Mouse (Mus musculus) hindbrain, postnatal 0 days (tissue): ENCODE results near the gene Cfb. TPM values are rescaled to one million over a fixed set of nuclear protein-coding genes. Genes with fewer than 3 reads are reported as not detected.
"Not testable (repeated sequence)": the region's sequence is repeated elsewhere in the genome, so short reads cannot be mapped to it uniquely, and the experiment has no call there.

Experiments used
- ATAC-seq: fragments of 200-750 bp; cut with Nextera tagmentation; 2 replicates; pipeline ENCODE4 v1.8.0; 2017; ENCODE audit warnings: mild to moderate bottlenecking, moderate TSS enrichment, moderate library complexity
- DNase-seq: peaks from one replicate; pipeline ENCODE4 v3.0.0-alpha.2; 2015; ENCODE audit warnings: low spot score
- H3K27ac ChIP-seq: fragments of 300-500 bp; sonication (generic); 2 replicates; pipeline ENCODE4 v1.5.1; 2014; ENCODE audit warnings: mild to moderate bottlenecking
- H3K27me3 ChIP-seq: fragments of 300-500 bp; sonication (generic); 2 replicates; pipeline ENCODE4 v1.6.1; 2014; ENCODE audit warnings: low read length, mixed read lengths; ENCODE audit not compliant: insufficient read depth
- H3K36me3 ChIP-seq: fragments of 300-500 bp; sonication (generic); 2 replicates; pipeline ENCODE4 v1.6.1; 2014; ENCODE audit warnings: low read length, mixed read lengths; ENCODE audit not compliant: insufficient read depth
- H3K4me1 ChIP-seq: fragments of 300-500 bp; sonication (generic); 2 replicates; pipeline ENCODE4 v1.6.1; 2014; ENCODE audit warnings: antibody characterized with exemption, low read length, mixed read lengths; ENCODE audit not compliant: insufficient read depth
- H3K4me2 ChIP-seq: fragments of 300-500 bp; sonication (generic); 2 replicates; pipeline ENCODE4 v1.6.1; 2014; ENCODE audit warnings: low read depth, mild to moderate bottlenecking, low read length, moderate library complexity, mixed read lengths
- H3K4me3 ChIP-seq: fragments of 300-500 bp; sonication (generic); 2 replicates; pipeline ENCODE4 v1.5.1; 2014; ENCODE audit warnings: low read length
- H3K9ac ChIP-seq: fragments of 300-500 bp; sonication (generic); replicated peaks from 2 replicates; pipeline ENCODE4 v1.6.1; 2014; ENCODE audit warnings: mild to moderate bottlenecking, low read length, moderate library complexity, mixed read lengths
- H3K9me3 ChIP-seq: fragments of 300-500 bp; sonication (generic); 2 replicates; pipeline ENCODE4 v1.6.1; 2016; ENCODE audit warnings: low read length, mixed read lengths
- CTCF ChIP-seq: IDR thresholded peaks from 2 replicates; pipeline ENCODE4 v1.5.1; 2016; ENCODE audit warnings: antibody characterized with exemption, control low read depth, low read depth
- WGBS: fragments of 180-500 bp; shearing (Covaris S2); extraction: QIAGEN DNeasy Blood & Tissue Kit; methylation state at CpG from one replicate; pipeline ENCODE4 v1.1.7; 2014; 5-methylcytosine and 5-hydroxymethylcytosine counted together
- microRNA-seq, 2 experiments: library from miRNA; unstranded; fragments of <30 nt; microRNA quantifications; one replicate each; pipeline ENCODE4; 2016
- polyA plus RNA-seq: library from polyadenylated mRNA; unstranded; fragments of >200 nt; fragmentation: Nextera tagmentation; extraction: Ambion mirVana; gene quantifications from 2 replicates; pipeline ENCODE4 v1.2.1, GENCODE M21; 2015
- total RNA-seq: library from RNA; depleted of rRNA; stranded (reverse); fragments of >200 nt; gene quantifications from 2 replicates; pipeline ENCODE4 v1.2.3, GENCODE M21; 2014; rRNA removed

Cfb gene
- total and polyA plus RNA-seq, 2 experiments from 2014 or later, result 0.26 to 1.3 TPM

DNA sequence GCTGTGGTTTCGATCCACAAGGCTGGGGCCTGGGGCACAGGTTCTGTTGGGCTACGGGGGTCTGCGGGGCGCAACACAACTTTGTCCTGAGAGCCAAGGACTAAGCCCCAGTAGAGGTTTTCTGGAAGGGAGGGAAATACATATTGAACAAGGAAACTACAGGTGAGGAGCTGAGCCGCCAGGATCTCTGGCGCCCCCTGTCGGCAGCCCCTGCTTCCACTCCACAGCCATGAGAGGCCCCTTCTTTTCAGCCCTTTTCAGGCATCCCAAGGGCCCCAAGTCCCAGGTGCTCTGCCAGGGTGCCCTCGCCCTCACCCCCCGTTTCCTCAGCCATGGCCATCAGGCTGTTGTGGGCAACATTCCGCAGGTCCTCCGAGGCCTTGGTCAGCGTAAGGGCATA lies 48.6 kb downstream of the Cfb start:
- ATAC-seq, H3K36me3 ChIP-seq, H3K27ac ChIP-seq, H3K4me1 ChIP-seq, H3K27me3 ChIP-seq, H3K4me3 ChIP-seq, H3K4me2 ChIP-seq, H3K9me3 ChIP-seq, H3K9ac ChIP-seq, DNase-seq: not testable (repeated sequence)
- WGBS, result 64% methylated on average over 12 of the region's 12 CpGs
- peak; percentile 65 for TF ChIP-seq CTCF

- Histone ChIP-seq H3K9me3 (no peaks in the 10 kb centered on the region), H3K36me3 (no peaks in the 10 kb centered on the region), H3K27ac (no peak overlapping the region), H3K4me3 (no peak overlapping the region), H3K27me3 (no peaks in the 10 kb centered on the region), H3K4me1 (no peaks in the 10 kb centered on the region), H3K9ac (no peak overlapping the region), H3K4me2 (no peak overlapping the region)
- ATAC-seq (no peak), DNase-seq (no peak)
- no peak for TF ChIP-seq CTCF
- WGBS, result 74% methylated on average over 15 of the region's 15 CpGs
These were observed 51.0 kb downstream of the Cfb start for GRCm38 (mm10) chr17:34811275-34811674.

- not testable (repeated sequence) for ATAC-seq, H3K36me3 ChIP-seq, H3K4me2 ChIP-seq, H3K27ac ChIP-seq, H3K4me3 ChIP-seq, DNase-seq, H3K4me1 ChIP-seq, H3K9me3 ChIP-seq, H3K9ac ChIP-seq, H3K27me3 ChIP-seq
- 87% methylated on average over 7 of the region's 8 CpGs for WGBS
These were observed 51.5 kb downstream of the Cfb start for GRCm38 (mm10) chr17:34810811-34811210.

DNA sequence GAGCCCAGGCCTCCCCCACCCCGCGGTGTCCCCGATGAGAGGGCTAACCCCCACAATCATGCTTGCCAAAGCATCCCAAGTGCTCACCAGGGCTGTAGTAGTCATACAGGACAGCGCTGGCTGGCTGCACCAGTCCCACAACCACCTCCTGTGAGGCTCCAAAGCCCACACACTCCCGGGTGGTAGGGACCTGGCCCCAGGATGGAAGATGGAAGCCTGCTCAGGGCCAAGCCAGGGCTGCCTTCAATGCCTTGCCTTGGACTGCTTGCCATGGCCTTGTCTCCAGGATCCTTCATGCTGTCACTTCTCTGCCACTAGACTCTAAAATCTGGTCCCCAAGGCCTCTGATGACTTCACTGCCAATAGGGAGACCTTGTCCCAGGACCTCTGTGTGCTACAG lies 51.9 kb downstream of the Cfb start:
- not testable (repeated sequence) for H3K27ac ChIP-seq, H3K9ac ChIP-seq, H3K4me3 ChIP-seq, H3K4me1 ChIP-seq, H3K9me3 ChIP-seq, DNase-seq, ATAC-seq, H3K27me3 ChIP-seq, H3K4me2 ChIP-seq, H3K36me3 ChIP-seq
- WGBS, result 88% methylated on average over 5 of the region's 5 CpGs

- no peak for ATAC-seq
- Histone ChIP-seq H3K4me1 (no peaks in the 10 kb centered on the region), H3K9ac (no peak overlapping the region), H3K27me3 (no peaks in the 10 kb centered on the region), H3K9me3 (no peaks in the 10 kb centered on the region), H3K4me2 (no peak overlapping the region), H3K27ac (no peak overlapping the region), H3K36me3 (no peaks in the 10 kb centered on the region), H3K4me3 (no peak overlapping the region)
- no peak for DNase-seq
- TF ChIP-seq CTCF, result no peak
- WGBS, result 78% methylated on average over 6 of the region's 6 CpGs
These were observed 53.6 kb downstream of the Cfb start for GRCm38 (mm10) chr17:34808599-34809205.

GRCm38 (mm10) chr17:34807176-34807575 lies 55.1 kb downstream of the Cfb start:
- no peak overlapping the region for H3K9ac ChIP-seq
- TF ChIP-seq CTCF, result no peak
- no peak overlapping the region for H3K4me3 ChIP-seq
- H3K4me2 ChIP-seq, result no peak overlapping the region
- no peaks in the 10 kb centered on the region for H3K4me1 ChIP-seq
- no peak for ATAC-seq
- no peaks in the 10 kb centered on the region for H3K36me3 ChIP-seq
- H3K27me3 ChIP-seq, result no peaks in the 10 kb centered on the region
- H3K9me3 ChIP-seq, result no peaks in the 10 kb centered on the region
- WGBS, result 64% methylated on average over 3 of the region's 3 CpGs
- DNase-seq, result no peak
- H3K27ac ChIP-seq, result no peak overlapping the region

Small RNAs within 50 kb of the gene (microRNA-seq; reads per million reads assigned to microRNA genes)
- gene Mir6970 (0.18 to 0.36 reads per million in 2 experiments), gene Mir6971 (0.72 to 4.1 reads per million in 2 experiments), gene Mir6972 (0 reads per million in 2 experiments)

Other genes with a start within 250 kb of the Cfb start
Only the 30 nearest of the 36 such genes appear.
- gene Fkbpl, start 217.8 kb downstream of the Cfb start, total RNA-seq, result 4.9 and 6.1 TPM in 2 replicates
- gene Fkbpl, start 217.8 kb downstream of the Cfb start, polyA plus RNA-seq, result 10.4 and 11.8 TPM in 2 replicates
- 53.6 and 70.6 TPM in 2 replicates for gene Atf6b, start 215.4 kb downstream of the Cfb start, total RNA-seq
- 74.2 and 78.2 TPM in 2 replicates for gene Atf6b, start 215.4 kb downstream of the Cfb start, polyA plus RNA-seq
- gene Tnxb, start 192.0 kb downstream of the Cfb start, total RNA-seq, result 3.1 and 4.0 TPM in 2 replicates
- gene Tnxb, start 192.0 kb downstream of the Cfb start, polyA plus RNA-seq, result 0.16 and 0.28 TPM in 2 replicates
- gene C4b, start 118.6 kb downstream of the Cfb start, total RNA-seq, result 1.0 and 1.9 TPM in 2 replicates
- gene C4b, start 118.6 kb downstream of the Cfb start, polyA plus RNA-seq, result 0.86 and 1.1 TPM in 2 replicates
- gene Cyp21a1, start 58.0 kb downstream of the Cfb start, total RNA-seq, result not detected in 2 replicates
- gene Cyp21a1, start 58.0 kb downstream of the Cfb start, polyA plus RNA-seq, result not detected in 2 replicates
- gene Stk19, start 25.6 kb downstream of the Cfb start, total RNA-seq, result 17.5 and 29.6 TPM in 2 replicates
- gene Stk19, start 25.6 kb downstream of the Cfb start, polyA plus RNA-seq, result 45.5 and 46.5 TPM in 2 replicates
- gene Dxo, start 25.5 kb downstream of the Cfb start, total RNA-seq, result 36.4 and 48.9 TPM in 2 replicates
- 47.6 and 53.8 TPM in 2 replicates for gene Dxo, start 25.5 kb downstream of the Cfb start, polyA plus RNA-seq
- 98.1 and 100 TPM in 2 replicates for gene Skiv2l, start 12.3 kb downstream of the Cfb start, total RNA-seq
- gene Skiv2l, start 12.3 kb downstream of the Cfb start, polyA plus RNA-seq, result 43.8 and 44.5 TPM in 2 replicates
- 27.6 and 32.9 TPM in 2 replicates for gene Nelfe, start 12.1 kb downstream of the Cfb start, total RNA-seq
- gene Nelfe, start 12.1 kb downstream of the Cfb start, polyA plus RNA-seq, result 63.5 and 71.9 TPM in 2 replicates
- gene Zbtb12, start 17.0 kb upstream of the Cfb start, total RNA-seq, result 20.7 and 31.1 TPM in 2 replicates
- 5.1 and 6.5 TPM in 2 replicates for gene Zbtb12, start 17.0 kb upstream of the Cfb start, polyA plus RNA-seq
- gene Gm20547, start 19.5 kb upstream of the Cfb start, total RNA-seq, result not detected in 2 replicates
- not detected in 2 replicates for gene Gm20547, start 19.5 kb upstream of the Cfb start, polyA plus RNA-seq
- gene C2, start 35.7 kb upstream of the Cfb start, total RNA-seq, result 5.4 and 7.8 TPM in 2 replicates
- gene C2, start 35.7 kb upstream of the Cfb start, polyA plus RNA-seq, result 5.5 and 6.0 TPM in 2 replicates
- 309 and 317 TPM in 2 replicates for gene Ehmt2, start 36.0 kb upstream of the Cfb start, total RNA-seq
- gene Ehmt2, start 36.0 kb upstream of the Cfb start, polyA plus RNA-seq, result 57.4 and 57.6 TPM in 2 replicates
- 0.22 TPM in 1 of 2 replicates, not detected in the other for gene Slc44a4, start 51.9 kb upstream of the Cfb start, total RNA-seq
- gene Slc44a4, start 51.9 kb upstream of the Cfb start, polyA plus RNA-seq, result 0.18 and 0.25 TPM in 2 replicates
- 50.9 and 93.9 TPM in 2 replicates for gene Neu1, start 68.7 kb upstream of the Cfb start, total RNA-seq
- gene Neu1, start 68.7 kb upstream of the Cfb start, polyA plus RNA-seq, result 42.9 and 43.1 TPM in 2 replicates
- 15.2 and 20.4 TPM in 2 replicates for gene Hspa1b, start 96.7 kb upstream of the Cfb start, total RNA-seq
- gene Hspa1b, start 96.7 kb upstream of the Cfb start, polyA plus RNA-seq, result 0.51 and 0.55 TPM in 2 replicates
- not detected in 2 replicates for gene Gm20481, start 107.4 kb upstream of the Cfb start, total RNA-seq
- not detected in 2 replicates for gene Gm20481, start 107.4 kb upstream of the Cfb start, polyA plus RNA-seq
- 25.0 and 29.0 TPM in 2 replicates for gene Hspa1a, start 109.6 kb upstream of the Cfb start, total RNA-seq
- gene Hspa1a, start 109.6 kb upstream of the Cfb start, polyA plus RNA-seq, result 13.6 and 14.7 TPM in 2 replicates
- 0.99 and 1.4 TPM in 2 replicates for gene Hspa1l, start 110.2 kb upstream of the Cfb start, total RNA-seq
- 0.76 TPM in 2 replicates for gene Hspa1l, start 110.2 kb upstream of the Cfb start, polyA plus RNA-seq
- gene Lsm2, start 119.3 kb upstream of the Cfb start, total RNA-seq, result 35.5 and 43.1 TPM in 2 replicates
- 106 and 110 TPM in 2 replicates for gene Lsm2, start 119.3 kb upstream of the Cfb start, polyA plus RNA-seq
- gene Vars, start 138.5 kb upstream of the Cfb start, total RNA-seq, result 128 TPM in 2 replicates
- gene Vars, start 138.5 kb upstream of the Cfb start, polyA plus RNA-seq, result 39.9 and 41.7 TPM in 2 replicates
- 0.68 and 1.2 TPM in 2 replicates for gene Vwa7, start 154.1 kb upstream of the Cfb start, total RNA-seq
- gene Vwa7, start 154.1 kb upstream of the Cfb start, polyA plus RNA-seq, result 0.11 and 0.18 TPM in 2 replicates
- gene Sapcd1, start 165.5 kb upstream of the Cfb start, total RNA-seq, result 0.65 and 2.1 TPM in 2 replicates
- 2.4 and 2.7 TPM in 2 replicates for gene Sapcd1, start 165.5 kb upstream of the Cfb start, polyA plus RNA-seq
- 1.1 and 6.4 TPM in 2 replicates for gene Msh5, start 184.2 kb upstream of the Cfb start, total RNA-seq
- gene Msh5, start 184.2 kb upstream of the Cfb start, polyA plus RNA-seq, result 2.2 and 3.1 TPM in 2 replicates
- gene Clic1, start 187.4 kb upstream of the Cfb start, total RNA-seq, result 56.9 and 59.5 TPM in 2 replicates
- 81.9 and 88.5 TPM in 2 replicates for gene Clic1, start 187.4 kb upstream of the Cfb start, polyA plus RNA-seq
- 216 and 228 TPM in 2 replicates for gene Ddah2, start 196.5 kb upstream of the Cfb start, total RNA-seq
- gene Ddah2, start 196.5 kb upstream of the Cfb start, polyA plus RNA-seq, result 322 and 331 TPM in 2 replicates
- not detected in 2 replicates for gene Ly6g6c, start 202.9 kb upstream of the Cfb start, total RNA-seq
- gene Ly6g6c, start 202.9 kb upstream of the Cfb start, polyA plus RNA-seq, result not detected in 2 replicates
- gene Mpig6b, start 203.7 kb upstream of the Cfb start, total RNA-seq, result not detected in 2 replicates
- 0.18 TPM in 2 replicates for gene Mpig6b, start 203.7 kb upstream of the Cfb start, polyA plus RNA-seq
- not detected in 2 replicates for gene Ly6g6e, start 214.4 kb upstream of the Cfb start, total RNA-seq
- 0.44 TPM in 1 of 2 replicates, not detected in the other for gene Ly6g6e, start 214.4 kb upstream of the Cfb start, polyA plus RNA-seq
- 0.78 TPM in 1 of 2 replicates, not detected in the other for gene Ly6g6d, start 215.5 kb upstream of the Cfb start, total RNA-seq
- gene Ly6g6d, start 215.5 kb upstream of the Cfb start, polyA plus RNA-seq, result 1.3 and 1.9 TPM in 2 replicates